Mouse (Mus musculus) small intestine, adult 2 months (tissue): ENCODE measurements at regions not wholly inside any gene's neighbourhood (a gene's known extent, or its start where the extent isn't known, plus 50 kb on each side); places are given as distances from the start of the nearest gene placed in this dataset.

ENCODE experiments used
- CTCF ChIP-seq: fragments of 200-500 bp; IDR thresholded peaks from 2 replicates; pipeline ENCODE4 v1.5.1; 2012; ENCODE audit warnings: low read depth, mild to moderate bottlenecking, control low read depth, inconsistent platforms, low read length, moderate library complexity, mixed read lengths; ENCODE audit not compliant: insufficient replicate concordance, insufficient read length; ENCODE audit errors: extremely low read depth
- POLR2A ChIP-seq: fragments of 200-500 bp; IDR thresholded peaks from 2 replicates; pipeline ENCODE4 v1.6.1; 2012; ENCODE audit warnings: low read depth, mild to moderate bottlenecking, control low read depth, inconsistent platforms, low read length, moderate library complexity

GRCm38 (mm10) chr9:61723021-61723581 lies 191.2 kb downstream of the Rplp1 start:
- no peak for TF ChIP-seq CTCF
- no peak for TF ChIP-seq POLR2A
